Mouse (Mus musculus) CH12.LX (cell line): ENCODE measurements around the gene Stmn1. TPM values are rescaled to one million over a fixed set of nuclear protein-coding genes. Genes with fewer than 3 reads are reported as not detected.

ENCODE experiments used
- DNase-seq: peaks from one replicate; pipeline ENCODE4 v3.0.0-alpha.2; 2013; ENCODE audit errors: extremely low read depth
- H3K27ac ChIP-seq: 2 replicates; pipeline ENCODE4 v1.5.1; 2012; ENCODE audit warnings: low read depth, mild to moderate bottlenecking, control low read depth, moderate library complexity; ENCODE audit not compliant: insufficient read depth
- H3K27me3 ChIP-seq: replicated peaks from 2 replicates; pipeline ENCODE3; 2012; ENCODE audit warnings: inconsistent platforms
- H3K36me3 ChIP-seq, 2 experiments: replicated peaks in 1 of 2; 2 replicates each; pipeline versions ENCODE3 to v1.6.1; 2012; ENCODE audit warnings: inconsistent platforms in 1 of 2, low read length in 1 of 2, mild to moderate bottlenecking in 1 of 2, mixed read lengths in 1 of 2, moderate library complexity in 1 of 2; ENCODE audit not compliant: control insufficient read depth in 1 of 2, insufficient read depth in 1 of 2
- H3K4me1 ChIP-seq, 2 experiments: 2 replicates each; pipeline ENCODE4 v1.6.1; 2012; ENCODE audit warnings: inconsistent platforms in 1 of 2, moderate library complexity in 1 of 2; ENCODE audit not compliant: insufficient read depth in 2 of 2, control insufficient read depth in 1 of 2
- H3K4me2 ChIP-seq: 2 replicates; pipeline ENCODE4 v1.6.1; 2012; ENCODE audit warnings: low read depth, mild to moderate bottlenecking, control low read depth; ENCODE audit not compliant: poor library complexity, insufficient read depth, severe bottlenecking
- H3K4me3 ChIP-seq, 3 experiments: fragments of 150-350 bp in 1 of 3; sonication (generic) in 1 of 3; replicated peaks in 1 of 3; 2 replicates each; pipeline versions ENCODE3 to v1.5.1; 2011 to 2012; ENCODE audit warnings: low read depth in 2 of 3, low read length in 2 of 3, mild to moderate bottlenecking in 2 of 3, moderate library complexity in 2 of 3, control low read depth in 1 of 3, improper control_type of control experiment in 1 of 3, inconsistent platforms in 1 of 3, mixed read lengths in 1 of 3; ENCODE audit not compliant: poor library complexity in 1 of 3
- H3K79me2 ChIP-seq: replicated peaks from 2 replicates; pipeline ENCODE4 v1.6.1; 2012; ENCODE audit warnings: mild to moderate bottlenecking, moderate library complexity; ENCODE audit not compliant: control insufficient read depth, poor library complexity, insufficient read depth, severe bottlenecking; ENCODE audit errors: extremely low read depth
- H3K9ac ChIP-seq: 2 replicates; pipeline ENCODE4 v1.6.1; 2012; ENCODE audit warnings: low read depth, mild to moderate bottlenecking, control low read depth, moderate library complexity; ENCODE audit not compliant: insufficient read depth
- H3K9me3 ChIP-seq: replicated peaks from 2 replicates; pipeline ENCODE3; 2012; ENCODE audit warnings: low read length, inconsistent platforms, mixed read lengths
- BHLHE40 ChIP-seq: IDR thresholded peaks from 2 replicates; pipeline ENCODE4 v1.6.1; 2011; ENCODE audit warnings: mild to moderate bottlenecking, low read depth, low read length, improper control_type of control experiment
- ELF1 ChIP-seq: IDR thresholded peaks from 2 replicates; pipeline ENCODE4 v1.6.1; 2014; ENCODE audit warnings: low read depth, mild to moderate bottlenecking, inconsistent platforms, low read length, improper control_type of control experiment
- ETS1 ChIP-seq: conservative IDR thresholded peaks from 2 replicates; pipeline ENCODE4 v1.6.1; 2012; ENCODE audit warnings: low read depth, mild to moderate bottlenecking, inconsistent platforms, low read length, improper control_type of control experiment, moderate library complexity
- KAT2A ChIP-seq: IDR thresholded peaks from 2 replicates; pipeline ENCODE4 v1.6.1; 2012; ENCODE audit warnings: low read length, improper control_type of control experiment, inconsistent platforms; ENCODE audit not compliant: insufficient replicate concordance
- MAX ChIP-seq: IDR thresholded peaks from 2 replicates; pipeline ENCODE4 v1.6.1; 2011; ENCODE audit warnings: low read length, improper control_type of control experiment
- MEF2A ChIP-seq: IDR thresholded peaks from 2 replicates; pipeline ENCODE4 v1.6.1; 2014; ENCODE audit warnings: low read depth, mild to moderate bottlenecking, inconsistent platforms, low read length, improper control_type of control experiment, borderline replicate concordance
- MXI1 ChIP-seq: IDR thresholded peaks from 2 replicates; pipeline ENCODE4 v1.6.1; 2011; ENCODE audit warnings: mild to moderate bottlenecking, low read depth, low read length, improper control_type of control experiment
- PAX5 ChIP-seq: IDR thresholded peaks from 2 replicates; pipeline ENCODE4 v1.6.1; 2012; ENCODE audit warnings: low read length, inconsistent platforms, mixed read lengths
- POLR2AphosphoS2 ChIP-seq: IDR thresholded peaks from 2 replicates; pipeline ENCODE4 v1.6.1; 2011; ENCODE audit warnings: low read depth, low read length, improper control_type of control experiment
- RAD21 ChIP-seq: IDR thresholded peaks from 2 replicates; pipeline ENCODE4 v1.6.1; 2011; ENCODE audit warnings: low read depth, mild to moderate bottlenecking, low read length, improper control_type of control experiment, moderate library complexity
- TBP ChIP-seq: conservative IDR thresholded peaks from 2 replicates; pipeline ENCODE4 v1.6.1; 2011; ENCODE audit warnings: low read depth, low read length, improper control_type of control experiment
- TCF12 ChIP-seq: IDR thresholded peaks from 2 replicates; pipeline ENCODE4 v1.6.1; 2014; ENCODE audit warnings: low read depth, mild to moderate bottlenecking, inconsistent platforms, low read length, improper control_type of control experiment
- USF1 ChIP-seq: IDR thresholded peaks from 2 replicates; pipeline ENCODE4 v1.6.1; 2014; ENCODE audit warnings: low read depth, mild to moderate bottlenecking, inconsistent platforms, low read length, improper control_type of control experiment
- USF2 ChIP-seq: conservative IDR thresholded peaks from 2 replicates; pipeline ENCODE4 v1.6.1; 2011; ENCODE audit warnings: low read depth, low read length, improper control_type of control experiment
- ZMIZ1 ChIP-seq: IDR thresholded peaks from 2 replicates; pipeline ENCODE4 v1.6.1; 2012; ENCODE audit warnings: low read depth, mild to moderate bottlenecking, inconsistent platforms, low read length, improper control_type of control experiment
- dilution Hi-C: fragments of 300-500 bp; cut with MboI; formaldehyde crosslinking; loops from 2 replicates; pipeline ENCODE4 v1.14.3; 2020; ENCODE audit warnings: low sequenced_read_pairs; ENCODE audit not compliant: extremely low pct_unique_long_range_greater_than_20kb, extremely low pct_ligation_motif_present
- in situ Hi-C: fragments of 300-500 bp; cut with MboI; formaldehyde crosslinking; loops from 3 replicates; pipeline ENCODE4 v1.14.3; 2019; ENCODE audit warnings: low sequenced_read_pairs, low pct_ligation_motif_present, low pct_unique_long_range_greater_than_20kb, mixed read lengths
- polyA plus RNA-seq: library from polyadenylated mRNA; unstranded; fragments of >175 nt; gene quantifications from 2 replicates; pipeline ENCODE4 v1.2.1, GENCODE M21; 2012; ENCODE audit warnings: low read depth; ENCODE audit not compliant: insufficient read length
- total RNA-seq, 2 experiments: library from RNA; depleted of rRNA; stranded (reverse); fragments of 300-350 nt in 1 of 2; fragments of >200 nt in 1 of 2; gene quantifications; 2 replicates each; pipeline ENCODE4 v1.2.3; 2012 to 2014

Stmn1 gene
- total and polyA plus RNA-seq, 3 experiments, result 31.2 to 39.4 (median 34.7) TPM

DNA sequence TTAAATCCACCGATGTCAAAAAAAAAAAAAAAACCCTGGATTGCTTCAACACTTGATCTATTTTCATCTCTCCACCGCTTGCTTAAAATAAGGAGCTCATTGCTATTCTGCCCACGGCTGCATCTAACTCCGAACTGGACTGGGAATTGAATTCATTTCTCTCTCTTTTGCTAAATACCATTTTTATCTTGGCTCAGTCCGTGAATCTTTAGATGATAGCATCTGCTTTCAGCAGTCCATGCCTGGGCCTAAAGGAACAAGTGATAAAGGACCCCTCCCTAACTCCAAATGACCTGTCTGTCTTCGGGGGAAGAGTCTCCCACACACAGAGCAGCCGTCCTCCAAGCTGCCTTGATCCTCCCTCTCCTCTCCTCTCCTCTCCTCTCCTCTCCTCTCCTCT is 23.2 kb upstream of the Stmn1 start:
- in situ Hi-C loops, result no loop called here
- H3K4me2 ChIP-seq, result no peak overlapping the region
- no peak for DNase-seq
- H3K9me3 ChIP-seq, result peaks cover 10% of the 10 kb centered on the region
- no peak overlapping the region for H3K9ac ChIP-seq
- H3K4me1 ChIP-seq, result peaks cover 2 to 8% of the 10 kb centered on the region in 2 experiments; a peak in 2 of 4 replicates
- H3K27me3 ChIP-seq, result peaks cover 7% of the 10 kb centered on the region
- no peaks in the 10 kb centered on the region for H3K79me2 ChIP-seq
- no peak overlapping the region for H3K4me3 ChIP-seq
- dilution Hi-C loops, result no loop called here
- H3K36me3 ChIP-seq, result no peaks in the 10 kb centered on the region
- TF ChIP-seq USF1 (no peak), MXI1 (no peak), PAX5 (no peak), TCF12 (no peak), MAX (no peak), RAD21 (no peak), ELF1 (no peak), ZMIZ1 (no peak), POLR2AphosphoS2 (no peak), TBP (no peak)
- no peak overlapping the region for H3K27ac ChIP-seq

DNA sequence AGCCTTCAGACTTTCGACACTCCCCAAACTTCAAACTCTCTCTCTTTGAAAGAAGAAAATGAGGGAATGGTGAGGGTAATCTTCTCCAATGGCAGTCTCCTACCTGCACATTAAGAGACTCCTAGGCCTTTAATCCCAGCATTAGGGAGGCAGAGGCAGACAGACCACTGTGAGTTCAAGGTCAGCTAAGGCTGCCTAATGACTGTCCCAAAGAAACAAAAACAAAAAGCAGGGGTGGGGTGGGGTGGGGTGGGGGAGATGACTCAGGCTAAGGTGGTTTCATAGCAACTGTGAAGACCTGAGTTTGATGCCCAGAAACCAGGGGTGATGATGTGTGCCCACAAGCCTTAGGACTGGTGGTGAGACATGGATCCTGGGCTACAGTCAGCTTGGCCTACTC is 22.6 kb upstream of the Stmn1 start:
- Histone ChIP-seq H3K9me3 (peaks cover 10% of the 10 kb centered on the region), H3K27ac (no peak overlapping the region), H3K9ac (no peak overlapping the region), H3K4me2 (no peak overlapping the region), H3K79me2 (no peaks in the 10 kb centered on the region), H3K36me3 (no peaks in the 10 kb centered on the region), H3K27me3 (peaks cover 10% of the 10 kb centered on the region), H3K4me1 (peaks cover 2 to 8% of the 10 kb centered on the region in 2 experiments; a peak in 2 of 4 replicates), H3K4me3 (no peak overlapping the region)
- TF ChIP-seq MEF2A, result no peak
- TF ChIP-seq ETS1, result no peak
- TF ChIP-seq KAT2A, result no peak
- no peak for TF ChIP-seq ZMIZ1
- no peak for TF ChIP-seq BHLHE40
- TF ChIP-seq USF2, result no peak
- dilution Hi-C loops, result no loop called here
- in situ Hi-C loops, result no loop called here
- DNase-seq, result no peak
